Mouse (Mus musculus): ENCODE measurements around the gene Ppm1n. TPM values are rescaled to one million over a fixed set of nuclear protein-coding genes. Genes with fewer than 3 reads are reported as not detected.

Ppm1n gene
- total and polyA plus RNA-seq, 2 experiments from 2014 or later = 1.4 to 1.8 TPM

- Histone ChIP-seq H3K4me2 (ENCODE audit: low read depth, low read length, poor library complexity, severe bottlenecking) (peak within 1 kb of the TSS; percentile 65), H3K4me3 (ENCODE audit: low read depth, low read length) (peak within 1 kb of the TSS; percentile 60), H3K27me3 (ENCODE audit: insufficient read depth, low read length) (peaks cover 20% of the 10 kb centered on the region), H3K27ac (ENCODE audit: low read depth, low read length) (no peak within 1 kb of the TSS), H3K36me3 (ENCODE audit: insufficient read depth, low read length) (no peaks in the 10 kb centered on the region), H3K9ac (replicated peaks; ENCODE audit: low read length, poor library complexity, severe bottlenecking) (peak within 1 kb of the TSS; percentile 57), H3K9me3 (ENCODE audit: low read length) (no peaks in the 10 kb centered on the region), H3K4me1 (ENCODE audit: insufficient read depth, low read length) (peaks cover 6% of the 10 kb centered on the region; the same call in 1 of the 2 replicates)
- peak; percentile 69 for TF ChIP-seq CTCF (IDR thresholded peaks at IDR 0.05)
- under 1% methylated on average over 48 of the region's 49 CpGs for WGBS
- ATAC-seq (ENCODE audit: low FRiP score) (peak; percentile 84), DNase-seq (ENCODE audit: low spot score) (peak; percentile 98)
Observed at GRCm38 (mm10) chr7:19309884-19310641, 30.2 kb upstream of the Ppm1n start, which contains the start of gene Fosb. Gene Fosb (minus strand): TSS chr7:19310051.

- H3K4me1 ChIP-seq (ENCODE audit: insufficient read depth, low read length) = peaks cover 8% of the 10 kb centered on the region; the same call in 1 of the 2 replicates
- H3K27ac ChIP-seq (ENCODE audit: low read depth, low read length) = no peak overlapping the region
- H3K27me3 ChIP-seq (ENCODE audit: insufficient read depth, low read length) = peaks cover 26% of the 10 kb centered on the region
- WGBS = under 1% methylated on average over 48 of the region's 48 CpGs
- no peak overlapping the region for H3K9ac ChIP-seq (replicated peaks; ENCODE audit: low read length, poor library complexity, severe bottlenecking)
- H3K36me3 ChIP-seq (ENCODE audit: insufficient read depth, low read length) = no peaks in the 10 kb centered on the region
- peak overlapping the region; percentile 60 for H3K4me3 ChIP-seq (ENCODE audit: low read depth, low read length)
- H3K9me3 ChIP-seq (ENCODE audit: low read length) = no peaks in the 10 kb centered on the region
- ATAC-seq (ENCODE audit: low FRiP score) (no peak), DNase-seq (ENCODE audit: low spot score) (no peak)
- TF ChIP-seq CTCF (IDR thresholded peaks at IDR 0.05) = no peak
- H3K4me2 ChIP-seq (ENCODE audit: low read depth, low read length, poor library complexity, severe bottlenecking) = peak overlapping the region; percentile 65
Observed at GRCm38 (mm10) chr7:19309278-19309883, 29.5 kb upstream of the Ppm1n start.

- Histone ChIP-seq H3K27ac (ENCODE audit: low read depth, low read length) (no peak overlapping the region), H3K36me3 (ENCODE audit: insufficient read depth, low read length) (no peaks in the 10 kb centered on the region), H3K4me1 (ENCODE audit: insufficient read depth, low read length) (peaks cover 8% of the 10 kb centered on the region; the same call in 1 of the 2 replicates), H3K4me3 (ENCODE audit: low read depth, low read length) (peak overlapping the region; percentile 60), H3K9me3 (ENCODE audit: low read length) (no peaks in the 10 kb centered on the region), H3K27me3 (ENCODE audit: insufficient read depth, low read length) (peaks cover 29% of the 10 kb centered on the region), H3K4me2 (ENCODE audit: low read depth, low read length, poor library complexity, severe bottlenecking) (peak overlapping the region; percentile 65), H3K9ac (replicated peaks; ENCODE audit: low read length, poor library complexity, severe bottlenecking) (peak overlapping the region; percentile 14; the same call in 1 of the 2 replicates)
- DNase-seq (ENCODE audit: low spot score) = peak; percentile 96
- peak; percentile 89 for ATAC-seq (ENCODE audit: low FRiP score)
- TF ChIP-seq CTCF (IDR thresholded peaks at IDR 0.05) = peak; percentile 54
- under 1% methylated on average over 57 of the region's 58 CpGs for WGBS
Observed at GRCm38 (mm10) chr7:19308454-19309277, 28.8 kb upstream of the Ppm1n start.

- H3K9ac ChIP-seq (replicated peaks; ENCODE audit: low read length, poor library complexity, severe bottlenecking) = peak overlapping the region; percentile 14
- no peak overlapping the region for H3K27ac ChIP-seq (ENCODE audit: low read depth, low read length)
- peak overlapping the region; percentile 60 for H3K4me3 ChIP-seq (ENCODE audit: low read depth, low read length)
- TF ChIP-seq CTCF (IDR thresholded peaks at IDR 0.05) = peak; percentile 39; the same call in 1 of the 2 replicates
- no peaks in the 10 kb centered on the region for H3K36me3 ChIP-seq (ENCODE audit: insufficient read depth, low read length)
- H3K27me3 ChIP-seq (ENCODE audit: insufficient read depth, low read length) = peaks cover 29% of the 10 kb centered on the region
- WGBS = 4% methylated on average over 17 of the region's 18 CpGs
- H3K4me1 ChIP-seq (ENCODE audit: insufficient read depth, low read length) = peaks cover 8% of the 10 kb centered on the region; the same call in 1 of the 2 replicates
- H3K9me3 ChIP-seq (ENCODE audit: low read length) = no peaks in the 10 kb centered on the region
- peak; percentile 81 for DNase-seq (ENCODE audit: low spot score)
- peak overlapping the region; percentile 65 for H3K4me2 ChIP-seq (ENCODE audit: low read depth, low read length, poor library complexity, severe bottlenecking)
- ATAC-seq (ENCODE audit: low FRiP score) = peak; percentile 74
Observed at GRCm38 (mm10) chr7:19307739-19308453, 28.0 kb upstream of the Ppm1n start.
